Mouse (Mus musculus) cerebellum, postnatal 4 days (tissue): Measurements from ENCODE around the gene Bglap.
"Not testable (repeated sequence)": the region's sequence is repeated elsewhere in the genome, so short reads cannot be mapped to it uniquely, and the experiment has no call there.

Experiments
- DNase-seq, 2 experiments: peaks; one replicate each; pipeline ENCODE4 v3.0.0; 2022; ENCODE audit warnings: low spot score in 2 of 2, mixed read lengths in 1 of 2

Bglap gene

GRCm38 (mm10) chr3:88384364-88384763 is at the start of gene Bglap:
Gene Bglap (minus strand): TSS chr3:88384464.
- DNase-seq = no peak

GRCm38 (mm10) chr3:88428639-88429038 is 44.4 kb upstream of the Bglap start:
- not testable (repeated sequence) for DNase-seq

- no peak for DNase-seq
These were observed 43.2 kb upstream of the Bglap start for GRCm38 (mm10) chr3:88427342-88427905.

GRCm38 (mm10) chr3:88425708-88426420 is 41.6 kb upstream of the Bglap start:
- DNase-seq = no peak

- no peak for DNase-seq
These were observed 41.0 kb upstream of the Bglap start for GRCm38 (mm10) chr3:88425330-88425689.

GRCm38 (mm10) chr3:88424605-88425329 is 40.5 kb upstream of the Bglap start, which contains the start of gene Slc25a44:
Gene Slc25a44 (minus strand): TSS chr3:88425139.
- DNase-seq = peak; percentile 76 to 92

- DNase-seq = no peak
These were observed 37.9 kb upstream of the Bglap start for GRCm38 (mm10) chr3:88422020-88422720.

- no peak for DNase-seq
These were observed 36.5 kb upstream of the Bglap start for GRCm38 (mm10) chr3:88420771-88421170.

- no peak for DNase-seq
These were observed 33.8 kb upstream of the Bglap start for GRCm38 (mm10) chr3:88418016-88418415.

GRCm38 (mm10) chr3:88415668-88416067 is 31.4 kb upstream of the Bglap start:
- no peak for DNase-seq

- DNase-seq = no peak
These were observed 28.4 kb upstream of the Bglap start for GRCm38 (mm10) chr3:88412636-88413035.

GRCm38 (mm10) chr3:88411681-88412080 is 27.4 kb upstream of the Bglap start:
- no peak for DNase-seq

- no peak for DNase-seq
These were observed 26.4 kb upstream of the Bglap start for GRCm38 (mm10) chr3:88410645-88411031.

GRCm38 (mm10) chr3:88409741-88410644 is 25.7 kb upstream of the Bglap start, which contains the start of gene Pmf1:
Gene Pmf1 (minus strand): TSS chr3:88410331.
- peak; percentile 76 to 85 for DNase-seq

- DNase-seq = no peak
These were observed 24.7 kb upstream of the Bglap start for GRCm38 (mm10) chr3:88408953-88409352.

GRCm38 (mm10) chr3:88407529-88407928 is 23.3 kb upstream of the Bglap start:
- DNase-seq = no peak

- DNase-seq = peak; percentile 33 to 58
These were observed 22.8 kb upstream of the Bglap start for GRCm38 (mm10) chr3:88407090-88407489.

GRCm38 (mm10) chr3:88403522-88404230 is 19.4 kb upstream of the Bglap start:
- no peak for DNase-seq

GRCm38 (mm10) chr3:88398666-88399065 is 14.4 kb upstream of the Bglap start:
- DNase-seq = peak in 1 of 2 experiments; percentile 33

- no peak for DNase-seq
These were observed 11.5 kb upstream of the Bglap start for GRCm38 (mm10) chr3:88395742-88396141.
